Mouse (Mus musculus) embryonic fibroblast, embryonic 13.5 days (primary cell): Measurements from ENCODE around the gene Sh3rf1. TPM values are rescaled to one million over a fixed set of nuclear protein-coding genes. Genes with fewer than 3 reads are reported as not detected.

Experiments used
- H3K27ac ChIP-seq: 2 replicates; pipeline ENCODE4 v1.5.1; 2012; ENCODE audit warnings: low read length, control low read depth, inconsistent platforms; ENCODE audit not compliant: insufficient read depth
- H3K4me1 ChIP-seq: 2 replicates; pipeline ENCODE4 v1.6.1; 2011; ENCODE audit warnings: low read length; ENCODE audit not compliant: control insufficient read depth, insufficient read depth
- H3K4me3 ChIP-seq: 2 replicates; pipeline ENCODE4 v1.5.1; 2011; ENCODE audit warnings: mild to moderate bottlenecking, control low read depth, low read length; ENCODE audit not compliant: insufficient read depth
- CTCF ChIP-seq: IDR thresholded peaks from 2 replicates; pipeline ENCODE4 v1.5.1; 2011; ENCODE audit warnings: mild to moderate bottlenecking, control low read depth, low read length, moderate library complexity, borderline replicate concordance; ENCODE audit not compliant: insufficient read depth
- POLR2A ChIP-seq: IDR thresholded peaks from 2 replicates; pipeline ENCODE4 v1.6.1; 2011; ENCODE audit warnings: low read depth, mild to moderate bottlenecking, control low read depth, low read length, moderate library complexity
- polyA plus RNA-seq: library from polyadenylated mRNA; stranded (reverse); fragments of >200 nt; gene quantifications from 2 replicates; pipeline ENCODE4 v1.2.4, GENCODE M21; 2011; ENCODE audit warnings: low read depth; ENCODE audit not compliant: missing spikeins, insufficient read length

Sh3rf1 gene
- polyA plus RNA-seq, 1 experiment = 10.9 TPM

DNA sequence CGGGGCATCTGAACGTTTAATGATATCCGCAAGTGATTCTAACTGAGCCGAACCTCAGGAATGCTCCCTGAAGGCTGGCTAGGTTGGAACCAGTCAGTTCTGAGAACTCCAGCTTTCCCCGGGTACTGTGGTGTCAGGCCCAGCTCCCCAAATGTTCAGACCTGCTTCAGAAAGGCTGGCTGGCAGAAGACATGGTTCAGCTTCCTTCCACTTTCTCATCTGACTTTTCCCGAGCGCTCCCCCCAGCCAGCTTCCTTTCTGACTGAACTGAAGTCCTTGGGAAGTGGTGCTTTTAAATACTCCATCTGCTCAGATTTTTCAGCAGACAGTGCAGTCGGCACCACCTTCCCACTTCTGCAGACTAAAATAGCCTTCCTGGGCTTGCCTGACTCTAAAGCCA is 6.2 kb upstream of the Sh3rf1 start:
- no peak for TF ChIP-seq CTCF
- TF ChIP-seq POLR2A = no peak
- no peak overlapping the region for H3K4me3 ChIP-seq
- H3K4me1 ChIP-seq = peaks cover under 1% of the 10 kb centered on the region; the same call in 1 of the 2 replicates
- H3K27ac ChIP-seq = no peak overlapping the region

DNA sequence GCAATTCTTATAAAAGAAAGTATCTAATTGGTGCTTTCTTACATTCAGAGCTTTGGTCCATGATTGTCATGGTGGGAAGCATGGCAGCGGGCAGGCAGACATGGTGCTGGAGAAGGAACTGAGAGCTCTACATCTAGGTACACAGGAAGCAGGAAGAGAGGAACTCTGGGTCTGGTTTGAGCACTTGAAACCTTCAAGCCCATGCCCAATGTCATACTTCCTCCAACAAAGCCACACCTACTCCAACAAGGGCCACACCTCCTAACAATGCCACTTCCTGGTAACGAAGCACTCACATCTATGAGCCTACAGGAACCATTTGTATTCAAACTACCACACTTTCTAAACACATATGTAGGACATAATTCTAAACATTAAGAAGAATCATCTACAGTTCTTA is 5.2 kb upstream of the Sh3rf1 start:
- Histone ChIP-seq H3K4me1 (peaks cover 2% of the 10 kb centered on the region; the same call in 1 of the 2 replicates), H3K4me3 (no peak overlapping the region), H3K27ac (no peak overlapping the region)
- no peak for TF ChIP-seq CTCF
- no peak for TF ChIP-seq POLR2A

DNA sequence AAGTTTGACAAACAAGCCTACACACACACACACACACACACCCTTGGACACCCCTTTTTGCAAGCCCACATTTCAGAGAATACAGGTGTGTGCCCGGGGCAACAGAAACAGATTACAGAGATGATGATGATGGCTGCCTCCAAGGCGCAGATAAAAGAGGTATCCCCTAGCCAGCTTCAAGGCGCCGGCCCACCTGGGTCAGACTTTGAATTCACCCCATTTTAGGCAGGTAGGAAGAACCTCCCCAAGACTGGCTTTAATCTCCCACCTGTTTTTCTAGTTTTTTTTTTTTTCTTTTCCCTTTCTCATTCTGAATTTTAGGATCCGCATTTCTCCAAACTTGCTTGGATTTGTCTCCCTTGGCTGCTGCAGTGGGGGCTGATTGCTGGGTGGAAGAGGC is 389 bp upstream of the Sh3rf1 start:
- peak overlapping the region; percentile 61 for H3K4me3 ChIP-seq
- TF ChIP-seq POLR2A (no peak), CTCF (no peak)
- no peak overlapping the region for H3K27ac ChIP-seq
- H3K4me1 ChIP-seq = peaks cover 4% of the 10 kb centered on the region; the same call in 1 of the 2 replicates

DNA sequence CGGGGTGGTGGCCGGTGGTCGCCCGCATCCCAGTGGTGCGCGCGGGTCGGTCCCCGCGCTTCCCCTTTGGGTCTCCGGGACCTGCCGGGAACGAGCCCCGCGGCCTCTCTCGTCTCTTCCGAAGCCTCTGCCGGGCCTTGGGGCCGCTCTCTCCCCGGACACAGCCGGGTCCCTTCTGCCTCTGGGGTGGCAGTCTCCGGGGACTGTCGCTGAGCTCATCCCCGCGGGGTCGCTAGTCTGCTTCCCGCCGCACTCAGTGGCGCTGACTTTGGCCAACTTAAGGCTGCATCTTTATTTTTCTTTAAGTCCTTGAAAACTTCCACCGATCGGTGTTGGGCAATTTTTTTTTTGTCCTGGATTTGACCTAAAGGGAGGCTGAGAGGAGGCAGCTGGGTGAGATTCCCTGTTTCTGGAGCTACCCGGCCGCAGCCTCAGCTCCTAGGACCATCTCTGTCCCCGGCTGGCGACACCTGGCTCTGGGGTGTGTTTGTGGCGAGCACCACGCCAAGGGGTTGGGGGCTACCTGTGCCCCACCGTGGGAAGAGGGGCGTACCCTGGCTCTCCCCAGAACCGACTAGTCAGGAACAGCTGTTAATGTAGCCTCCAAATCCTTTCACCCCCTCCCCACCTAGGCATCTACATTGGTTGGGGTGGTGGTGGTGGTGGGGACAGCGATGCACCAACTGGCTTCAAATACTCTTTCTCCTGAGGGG is 864 bp downstream of the Sh3rf1 start:
- TF ChIP-seq POLR2A = no peak
- TF ChIP-seq CTCF = no peak
- peaks cover 4% of the 10 kb centered on the region; the same call in 1 of the 2 replicates for H3K4me1 ChIP-seq
- peak overlapping the region; percentile 95 for H3K4me3 ChIP-seq
- H3K27ac ChIP-seq = peak overlapping the region; percentile 14

DNA sequence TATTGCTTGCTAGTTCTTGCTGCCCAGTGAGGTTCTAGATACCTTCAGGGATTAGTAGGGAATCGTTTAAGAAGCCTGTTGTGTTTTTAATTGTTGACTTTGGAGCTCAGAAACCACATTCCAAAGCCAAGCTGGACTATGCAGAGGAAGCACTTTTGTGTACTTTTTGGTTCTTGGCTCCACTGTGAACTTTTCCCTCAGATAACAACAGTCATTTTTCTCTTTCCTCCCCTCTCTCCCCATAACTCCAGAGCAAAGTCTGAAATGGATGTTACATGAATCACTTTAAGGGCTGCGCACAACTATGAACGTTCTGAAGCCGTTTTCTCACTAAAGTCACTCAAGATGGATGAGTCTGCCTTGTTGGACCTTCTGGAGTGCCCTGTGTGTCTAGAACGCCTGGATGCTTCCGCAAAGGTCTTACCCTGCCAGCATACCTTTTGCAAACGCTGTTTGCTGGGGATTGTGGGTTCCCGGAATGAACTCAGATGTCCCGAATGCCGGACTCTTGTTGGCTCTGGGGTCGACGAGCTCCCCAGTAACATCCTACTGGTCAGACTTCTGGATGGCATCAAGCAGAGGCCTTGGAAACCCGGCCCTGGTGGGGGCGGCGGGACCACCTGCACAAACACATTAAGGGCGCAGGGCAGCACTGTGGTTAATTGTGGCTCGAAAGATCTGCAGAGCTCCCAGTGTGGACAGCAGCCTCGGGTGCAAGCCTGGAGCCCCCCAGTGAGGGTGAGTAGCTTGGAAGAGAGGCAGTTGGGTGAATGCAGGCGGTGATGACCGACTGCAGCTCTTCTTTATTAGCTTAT is 2.1 kb downstream of the Sh3rf1 start:
- H3K4me1 ChIP-seq = peaks cover 4% of the 10 kb centered on the region; the same call in 1 of the 2 replicates
- peak overlapping the region; percentile 3; the same call in 1 of the 2 replicates for H3K27ac ChIP-seq
- TF ChIP-seq CTCF = no peak
- TF ChIP-seq POLR2A = no peak
- peak overlapping the region; percentile 95 for H3K4me3 ChIP-seq

DNA sequence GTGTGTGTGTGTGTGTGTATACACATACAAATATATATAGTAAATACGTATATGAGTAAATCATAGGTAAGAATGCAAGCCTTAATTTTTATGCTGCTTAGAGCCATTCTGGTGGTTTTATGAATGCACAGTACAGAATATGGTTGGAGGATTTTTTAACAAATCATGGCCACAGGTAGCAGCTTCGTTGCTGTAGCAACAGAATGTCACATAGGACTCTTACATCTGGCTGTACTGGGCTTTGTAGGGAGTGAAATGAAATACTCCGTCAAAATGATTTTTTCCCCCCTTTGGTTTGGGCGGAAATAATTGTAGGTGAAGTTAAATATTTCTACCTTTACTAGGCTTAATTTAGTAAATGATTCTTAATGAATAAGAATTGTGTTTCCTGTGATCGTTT is 3.0 kb downstream of the Sh3rf1 start:
- Histone ChIP-seq H3K4me1 (peaks cover 4% of the 10 kb centered on the region; the same call in 1 of the 2 replicates), H3K27ac (no peak overlapping the region), H3K4me3 (peak overlapping the region; percentile 18; the same call in 1 of the 2 replicates)
- no peak for TF ChIP-seq POLR2A
- TF ChIP-seq CTCF = no peak

DNA sequence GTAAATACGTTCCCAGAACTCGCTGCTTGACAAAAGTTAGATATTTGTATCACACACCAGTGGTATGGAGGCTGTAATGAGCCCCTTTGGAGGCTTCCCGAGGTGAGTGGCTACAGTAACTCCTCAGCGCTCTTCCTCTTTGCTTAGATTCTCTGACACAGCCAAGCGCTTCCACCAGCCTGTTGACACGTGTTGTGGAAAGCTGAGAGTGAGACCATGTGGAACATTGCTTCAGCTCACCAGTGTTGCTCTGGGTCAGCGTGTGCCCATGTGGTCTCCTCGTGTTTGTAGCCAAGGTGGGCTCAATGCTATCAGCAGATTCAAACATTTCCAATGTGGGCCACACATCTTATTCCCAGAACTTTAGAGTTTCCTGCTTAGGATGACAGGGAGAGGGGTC is 5.0 kb downstream of the Sh3rf1 start:
- Histone ChIP-seq H3K4me3 (0 out of 2 replicates have a peak overlapping the region, but pooled peaks have one; percentile 1), H3K27ac (no peak overlapping the region), H3K4me1 (peaks cover 2% of the 10 kb centered on the region; the same call in 1 of the 2 replicates)
- TF ChIP-seq CTCF = no peak

DNA sequence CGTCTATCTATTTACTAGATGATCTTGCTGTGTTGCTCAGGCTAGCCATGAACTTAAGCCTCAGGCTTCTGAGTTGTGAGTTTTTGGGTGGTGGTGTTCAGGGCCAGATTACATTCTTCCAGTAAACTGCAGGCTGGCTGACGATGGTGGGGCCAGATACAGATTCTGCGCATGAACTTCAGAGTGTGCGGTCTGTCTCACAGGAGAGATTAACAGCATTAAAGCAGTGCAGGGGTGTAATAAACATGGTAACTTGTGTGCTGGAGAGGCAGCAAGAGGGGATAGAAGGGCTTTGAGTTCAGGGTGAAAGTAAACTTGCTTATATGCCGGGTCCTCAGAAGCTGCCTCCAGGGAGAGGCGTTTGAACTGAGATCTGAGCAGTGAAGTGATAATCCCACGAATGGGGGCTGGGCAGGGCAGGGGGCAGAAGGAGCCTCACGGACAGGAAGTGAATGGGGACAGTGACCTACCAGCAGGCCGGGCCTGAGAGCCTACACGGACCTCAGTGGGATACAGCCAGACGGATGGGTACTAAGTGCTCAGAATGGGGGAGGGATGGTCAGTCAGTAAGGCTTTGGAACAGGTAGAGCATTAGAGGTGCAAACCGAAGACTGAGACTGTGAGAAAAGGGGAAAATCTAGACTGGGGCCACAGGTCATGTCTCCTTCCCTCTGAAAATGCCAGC is 6.0 kb downstream of the Sh3rf1 start:
- TF ChIP-seq CTCF = no peak
- TF ChIP-seq POLR2A = no peak
- no peak overlapping the region for H3K4me3 ChIP-seq
- peaks cover 2% of the 10 kb centered on the region; the same call in 1 of the 2 replicates for H3K4me1 ChIP-seq
- no peak overlapping the region for H3K27ac ChIP-seq

DNA sequence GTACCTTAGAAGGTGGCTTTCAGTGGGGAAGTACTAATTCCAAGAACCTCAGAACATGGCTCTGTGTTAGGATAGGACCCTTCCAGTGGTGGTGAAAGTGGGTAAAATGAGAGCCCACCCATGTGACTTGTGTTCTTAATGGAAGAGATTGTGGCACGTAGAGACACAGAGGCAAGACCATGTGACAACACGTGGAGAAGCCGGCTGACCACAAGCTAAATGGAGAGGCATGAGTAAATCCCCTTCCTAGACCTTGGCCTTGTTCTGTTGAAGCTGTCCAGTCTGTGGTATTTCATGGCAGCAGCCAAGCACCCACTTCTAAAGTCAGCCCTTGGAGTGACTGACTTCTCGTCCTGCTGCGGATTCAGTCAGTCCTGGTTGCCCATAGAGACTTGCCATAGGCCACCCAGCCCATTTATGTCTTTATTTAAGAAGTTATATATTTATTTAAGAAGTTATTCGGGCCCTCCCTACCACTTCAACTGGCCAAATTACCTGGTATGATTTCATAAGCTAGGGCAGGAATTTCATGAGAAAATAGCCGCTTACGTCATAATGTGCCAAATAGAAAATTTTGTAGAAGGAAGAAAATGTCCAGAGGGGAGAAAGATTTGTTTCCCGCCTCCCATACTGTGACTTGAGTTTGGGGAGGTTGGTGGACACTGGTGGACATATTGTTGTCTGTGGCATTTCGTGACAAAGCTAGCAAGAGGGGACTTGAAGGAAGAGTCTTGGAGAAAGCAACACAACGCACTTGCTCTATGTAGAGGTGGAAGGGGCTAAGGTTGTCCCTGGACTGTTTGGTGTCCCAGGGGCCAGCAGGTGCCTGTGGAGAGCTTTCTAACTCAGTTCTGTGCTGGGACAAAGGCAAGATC is 7.4 kb downstream of the Sh3rf1 start:
- TF ChIP-seq POLR2A = no peak
- TF ChIP-seq CTCF = no peak
- peaks cover 2% of the 10 kb centered on the region; the same call in 1 of the 2 replicates for H3K4me1 ChIP-seq
- H3K27ac ChIP-seq = no peak overlapping the region
- no peak overlapping the region for H3K4me3 ChIP-seq
